Mouse (Mus musculus) gastrocnemius, adult 2 months (tissue): ENCODE measurements around the gene Slc36a1. TPM values are rescaled to one million over a fixed set of nuclear protein-coding genes. Genes with fewer than 3 reads are reported as not detected.

ENCODE experiments used
- DNase-seq: peaks from one replicate; pipeline ENCODE4 v3.0.0; 2022
- H3K27ac ChIP-seq: fragments of 200-600 bp; 2 replicates; pipeline ENCODE4 v1.8.1; 2022; ENCODE audit warnings: mild to moderate bottlenecking
- H3K4me3 ChIP-seq: fragments of 200-600 bp; 2 replicates; pipeline ENCODE4 v1.8.1; 2022; ENCODE audit warnings: mild to moderate bottlenecking, moderate library complexity
- CTCF ChIP-seq: fragments of 200-600 bp; IDR thresholded peaks from 2 replicates; pipeline ENCODE4 v1.8.1; 2022; ENCODE audit warnings: antibody characterized with exemption, mild to moderate bottlenecking, moderate library complexity
- intact Hi-C: fragments of 180-260 bp; cut with DNase I; formaldehyde crosslinking; loops from one replicate; pipeline ENCODE4 v1.15.1; 2025
- total RNA-seq, 2 experiments: library from RNA; stranded (reverse); gene quantifications; 2 replicates each; pipeline ENCODE4 v1.2.3; 2021

Slc36a1 gene
- total RNA-seq, 2 experiments from 2014 or later: 6.2 TPM

DNA sequence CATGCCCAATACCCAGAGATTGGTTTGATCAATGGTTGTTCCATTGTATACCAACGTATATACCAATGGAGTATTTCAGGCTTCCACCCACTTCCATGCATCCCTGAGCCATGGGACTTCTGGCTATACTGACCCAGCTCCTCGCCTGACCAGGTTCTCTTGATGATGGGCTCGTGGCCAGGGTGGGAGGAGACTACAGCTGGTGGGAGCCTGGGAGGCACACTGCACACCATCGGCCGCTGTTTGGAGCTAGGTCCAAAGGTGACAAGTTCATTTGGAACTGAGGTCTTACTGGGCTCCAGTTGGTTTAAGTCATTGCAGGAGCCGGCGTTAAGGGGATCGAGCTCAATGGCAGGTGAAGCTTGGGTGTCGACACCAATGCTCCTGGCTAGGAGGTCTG lies 49.2 kb downstream of the Slc36a1 start:
- no peak for TF ChIP-seq CTCF
- DNase-seq: no peak
- H3K27ac ChIP-seq: no peak overlapping the region
- no peak overlapping the region for H3K4me3 ChIP-seq
- intact Hi-C loops: no loop called here

DNA sequence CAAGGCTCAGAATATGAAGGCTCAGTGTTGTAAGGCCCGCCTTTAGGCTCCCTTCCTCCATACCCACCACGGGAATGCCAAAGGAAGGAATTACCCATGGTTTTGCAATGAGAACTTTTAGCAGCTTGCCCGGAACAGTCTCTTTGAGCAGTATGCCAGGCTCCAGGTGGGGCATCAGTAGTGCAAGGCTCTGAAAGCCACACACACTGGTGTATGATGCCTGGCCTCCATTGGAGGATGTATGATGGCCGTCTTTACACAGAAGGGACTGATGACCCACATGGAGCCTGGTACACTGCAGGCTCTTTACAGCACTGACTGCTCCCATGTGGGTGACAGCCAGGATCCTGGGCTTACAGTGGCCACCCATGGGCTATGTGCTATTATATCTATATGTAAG lies 57.0 kb downstream of the Slc36a1 start:
- intact Hi-C loops: loop anchor here (2.0 kb wide), 1 partner anchor 124 kb away; no protein-coding TSS in a partner anchor
- DNase-seq: no peak
- no peak overlapping the region for H3K4me3 ChIP-seq
- no peak for TF ChIP-seq CTCF
- no peak overlapping the region for H3K27ac ChIP-seq

DNA sequence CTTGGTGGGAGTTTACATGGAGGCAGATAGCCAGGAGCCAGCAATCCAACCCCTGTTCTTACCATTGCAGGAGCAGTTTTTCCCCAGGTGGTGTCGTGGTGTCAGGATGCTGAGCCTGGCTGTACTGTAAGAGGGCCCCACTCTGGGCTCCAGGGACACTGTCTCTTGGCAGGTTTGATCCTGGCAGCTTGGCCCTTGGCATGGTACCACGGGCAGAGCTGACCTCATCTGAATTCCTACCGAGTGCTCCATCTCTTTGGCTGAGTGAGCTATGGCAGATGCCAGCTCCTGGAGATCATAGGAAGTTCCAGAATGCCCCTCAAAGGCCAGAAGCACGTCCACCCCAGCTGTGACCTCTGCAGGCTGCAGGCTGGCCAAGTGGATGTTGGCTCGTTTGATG lies 57.9 kb downstream of the Slc36a1 start:
- Histone ChIP-seq H3K4me3 (no peak overlapping the region), H3K27ac (no peak overlapping the region)
- TF ChIP-seq CTCF: peak; percentile 56
- DNase-seq: peak; percentile 92
- intact Hi-C loops: loop anchor here (2.0 kb wide), 1 partner anchor 123 kb away; no protein-coding TSS in a partner anchor

DNA sequence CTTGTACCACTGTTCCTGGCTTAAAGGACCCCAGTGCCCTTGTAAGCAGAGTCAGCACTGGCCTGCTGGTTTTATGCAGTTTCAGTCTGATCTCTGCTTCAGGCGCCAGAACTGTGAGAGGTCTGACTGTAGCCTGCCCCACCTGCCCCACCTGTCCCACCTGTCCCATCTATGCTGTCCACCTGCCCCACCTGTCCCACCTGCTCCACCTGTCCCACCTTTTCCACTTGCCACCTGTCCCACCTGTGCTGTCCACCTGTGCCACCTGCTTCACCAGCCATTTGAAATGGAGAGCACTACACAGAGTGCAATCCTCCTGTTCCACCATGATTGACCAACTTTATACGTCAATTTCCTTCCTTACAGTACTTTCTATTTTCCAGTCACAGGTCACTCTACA lies 60.2 kb downstream of the Slc36a1 start:
- no peak overlapping the region for H3K4me3 ChIP-seq
- intact Hi-C loops: no loop called here
- no peak overlapping the region for H3K27ac ChIP-seq
- no peak for DNase-seq
- no peak for TF ChIP-seq CTCF

DNA sequence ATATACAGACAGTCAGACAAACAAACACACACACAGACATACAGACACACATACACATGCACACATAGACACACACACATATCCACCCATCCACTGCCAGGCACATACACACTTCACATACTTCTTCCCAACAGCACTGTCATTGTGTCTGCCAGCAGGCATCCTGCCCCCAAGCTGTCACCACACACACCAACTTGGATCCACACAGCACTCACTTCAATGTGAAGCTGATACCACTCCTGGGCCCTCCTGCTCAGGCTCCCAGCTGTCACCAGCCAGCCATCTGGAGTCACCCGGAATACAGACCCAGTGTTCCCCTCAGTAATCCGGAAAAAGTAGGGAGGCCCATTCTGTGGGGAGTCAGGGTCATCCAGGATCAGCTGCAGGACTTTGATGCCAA lies 61.5 kb downstream of the Slc36a1 start:
- no peak for TF ChIP-seq CTCF
- no peak for DNase-seq
- H3K4me3 ChIP-seq: no peak overlapping the region
- intact Hi-C loops: no loop called here
- no peak overlapping the region for H3K27ac ChIP-seq

DNA sequence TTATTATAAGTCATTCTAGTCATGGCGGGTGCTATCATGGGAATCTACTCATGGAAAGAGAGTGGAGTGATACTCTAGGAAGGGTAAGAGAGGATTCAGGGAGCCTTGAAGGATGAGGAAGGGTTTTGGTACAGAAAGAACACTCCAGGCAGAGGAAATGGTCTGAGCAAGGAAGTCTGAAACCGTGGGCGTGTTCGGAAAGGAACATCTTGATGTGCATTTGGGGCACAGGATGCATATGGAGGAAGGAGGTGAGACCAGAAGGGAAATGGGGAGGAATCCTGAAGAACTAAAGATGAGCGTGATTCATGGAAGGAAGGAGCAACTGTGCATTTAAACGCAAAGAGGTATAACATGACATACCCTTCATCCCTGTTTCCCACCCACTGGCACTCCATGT lies 64.4 kb downstream of the Slc36a1 start:
- intact Hi-C loops: no loop called here
- H3K4me3 ChIP-seq: no peak overlapping the region
- H3K27ac ChIP-seq: no peak overlapping the region
- DNase-seq: no peak
- TF ChIP-seq CTCF: no peak

DNA sequence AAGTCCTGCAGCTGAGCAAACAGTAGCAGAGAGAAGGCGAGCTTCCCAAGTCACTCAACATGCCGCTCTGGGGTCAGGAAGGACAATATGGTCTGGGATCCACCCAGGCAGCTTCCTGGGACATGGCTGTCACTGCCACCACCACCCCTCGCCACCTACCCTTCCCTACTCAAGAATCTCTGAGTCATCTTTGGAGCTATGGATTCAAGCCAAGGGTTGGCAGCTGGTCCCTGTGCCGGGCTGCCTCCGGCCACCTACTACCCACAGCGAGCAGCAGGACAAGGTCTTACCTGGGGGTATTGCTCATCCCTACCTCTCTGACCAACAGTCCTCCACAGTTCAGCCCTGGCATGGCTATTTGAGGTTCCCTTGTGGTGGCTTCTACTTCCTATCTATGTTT lies 70.6 kb downstream of the Slc36a1 start:
- intact Hi-C loops: no loop called here
- DNase-seq: peak; percentile 60
- TF ChIP-seq CTCF: no peak
- H3K4me3 ChIP-seq: no peak overlapping the region
- no peak overlapping the region for H3K27ac ChIP-seq

Other genes with a start within 250 kb of the Slc36a1 start
- gene Tnip1, start 241.4 kb upstream of the Slc36a1 start, total RNA-seq: 10 to 100 TPM; 29.8 to 31.7 TPM
- gene Anxa6, start 170.9 kb upstream of the Slc36a1 start, total RNA-seq: 100 to 1,000 TPM; 166 to 187 TPM
- 1 to 10 TPM; 3.6 to 3.9 TPM for gene Ccdc69, start 126.2 kb upstream of the Slc36a1 start, total RNA-seq
- gene Gm2a, start 106.2 kb upstream of the Slc36a1 start, total RNA-seq: 1 to 10 TPM; 6.5 to 6.7 TPM
- gene Slc36a3, start 52.6 kb upstream of the Slc36a1 start, total RNA-seq: not detected
- gene Slc36a2, start 19.3 kb upstream of the Slc36a1 start, total RNA-seq: under 1 TPM; 0.15 to 0.61 TPM
- under 1 TPM; 0.03 TPM for gene Fat2, start 132.2 kb downstream of the Slc36a1 start, total RNA-seq
- gene Sparc, start 218.8 kb downstream of the Slc36a1 start, total RNA-seq: 100 to 1,000 TPM; 276 to 473 TPM